In genomic region chr11:25704332-25705168, GRCm38 (mm10) we compare ENCODE assay signal across 22 mouse cellular contexts.
DNase-seq lines count a peak whose midpoint lies in the region; ATAC-seq and TF ChIP-seq lines count a peak whose summit lies in the region.
"Had no signal": no experiment of that assay in that cellular context is flagged by ENCODE, and none has a peak within 500 bp of the region (broad histone marks: within the 10 kb centered on the region; RNA-seq: fewer than 3 reads in every experiment).

No protein-coding gene starts in this region.

- H3K4me2 ChIP-seq in hindbrain, embryonic 12.5 days (replicated peaks): no peak overlapping the region
- no peak overlapping the region for H3K4me2 ChIP-seq in hindbrain, embryonic 11.5 days (replicated peaks; ENCODE audit: low read depth, low read length)
- H3K4me2 ChIP-seq in forebrain, embryonic 14.5 days (ENCODE audit: low read length): no peak overlapping the region
- no peak overlapping the region for H3K4me2 ChIP-seq in midbrain, postnatal 0 days (ENCODE audit: low read depth, low read length, poor library complexity, severe bottlenecking)
- H3K4me2 ChIP-seq: embryonic facial prominence, embryonic 15.5 days; heart, embryonic 11.5 days; liver, embryonic 12.5 days; lung, embryonic 15.5 days had no signal

- H3K27me3 ChIP-seq in hindbrain, embryonic 12.5 days: no peaks in the 10 kb centered on the region
- H3K27me3 ChIP-seq in hindbrain, embryonic 11.5 days (ENCODE audit: control insufficient read depth, insufficient read depth, low read length): no peaks in the 10 kb centered on the region
- H3K27me3 ChIP-seq in forebrain, embryonic 14.5 days (replicated peaks; ENCODE audit: control insufficient read depth, insufficient read depth, low read length): no peaks in the 10 kb centered on the region
- H3K27me3 ChIP-seq in midbrain, postnatal 0 days (ENCODE audit: insufficient read depth, low read length): no peaks in the 10 kb centered on the region
- H3K27me3 ChIP-seq: embryonic facial prominence, embryonic 15.5 days; liver, embryonic 12.5 days; lung, embryonic 15.5 days had no signal

- peak; percentile 35; the same call in 1 of the 2 replicates for ATAC-seq in hindbrain, embryonic 12.5 days (ENCODE audit: low FRiP score)
- ATAC-seq in hindbrain, embryonic 11.5 days (ENCODE audit: low FRiP score): no peak
- peak; percentile 59; the same call in 1 of the 2 replicates for ATAC-seq in forebrain, embryonic 14.5 days
- no peak for ATAC-seq in midbrain, postnatal 0 days (ENCODE audit: low FRiP score)
- ATAC-seq: activated CD4-positive, CD25-positive, alpha-beta regulatory T cell, adult 4 months; intestine, postnatal 0 days; liver, embryonic 12.5 days; Patski had no signal

- no peaks in the 10 kb centered on the region for H3K4me1 ChIP-seq in hindbrain, embryonic 12.5 days
- no peaks in the 10 kb centered on the region for H3K4me1 ChIP-seq in hindbrain, embryonic 11.5 days (replicated peaks; ENCODE audit: control insufficient read depth, insufficient read depth, low read length)
- H3K4me1 ChIP-seq in forebrain, embryonic 14.5 days (ENCODE audit: control insufficient read depth, insufficient read depth, low read length): peaks cover 6% of the 10 kb centered on the region; the same call in 1 of the 2 replicates
- H3K4me1 ChIP-seq in midbrain, postnatal 0 days (ENCODE audit: insufficient read depth, low read length): no peaks in the 10 kb centered on the region
- H3K4me1 ChIP-seq: embryonic facial prominence, embryonic 15.5 days; liver, embryonic 12.5 days; lung, embryonic 15.5 days had no signal

- H3K4me3 ChIP-seq in hindbrain, embryonic 12.5 days: no peak overlapping the region
- no peak overlapping the region for H3K4me3 ChIP-seq in hindbrain, embryonic 11.5 days (ENCODE audit: low read depth, low read length)
- no peak overlapping the region for H3K4me3 ChIP-seq in forebrain, embryonic 14.5 days (ENCODE audit: low read depth, low read length)
- H3K4me3 ChIP-seq in midbrain, postnatal 0 days (ENCODE audit: low read depth, low read length): no peak overlapping the region
- H3K4me3 ChIP-seq: embryonic facial prominence, embryonic 15.5 days; limb, embryonic 10.5 days; liver, embryonic 12.5 days; lung, embryonic 15.5 days had no signal

- H3K9me3 ChIP-seq in hindbrain, embryonic 12.5 days (replicated peaks): no peaks in the 10 kb centered on the region
- H3K9me3 ChIP-seq in hindbrain, embryonic 11.5 days (ENCODE audit: control insufficient read depth, low read length): no peaks in the 10 kb centered on the region
- H3K9me3 ChIP-seq in forebrain, embryonic 14.5 days (replicated peaks; ENCODE audit: control insufficient read depth, low read length): no peaks in the 10 kb centered on the region
- H3K9me3 ChIP-seq in midbrain, postnatal 0 days (ENCODE audit: low read length): no peaks in the 10 kb centered on the region
- H3K9me3 ChIP-seq: embryonic facial prominence, embryonic 15.5 days; limb, embryonic 10.5 days; liver, embryonic 12.5 days; lung, embryonic 15.5 days had no signal

- no peak for DNase-seq in hindbrain, embryonic 11.5 days (ENCODE audit: low spot score)
- peak; percentile 53 for DNase-seq in Muller cell, postnatal 12 days (ENCODE audit: inconsistent ontology term)
- DNase-seq in forebrain, embryonic 14.5 days (ENCODE audit: low spot score): peak; percentile 66
- peak; percentile 31 for DNase-seq in midbrain, postnatal 0 days (ENCODE audit: low spot score)
- DNase-seq in heart, adult 9 months (ENCODE audit: low spot score in 2 of 2): no peak
- no peak for DNase-seq in adrenal gland, postnatal 25 days
- no peak for DNase-seq in right cerebral cortex, postnatal 4 days
- DNase-seq: adrenal gland, postnatal 14 days; cerebellum, adult 9-11 months; embryo, embryonic 11 days; gastrocnemius, postnatal 36 days; right cerebral cortex, postnatal 25 days had no signal

- H3K36me3 ChIP-seq in hindbrain, embryonic 12.5 days: no peaks in the 10 kb centered on the region
- no peaks in the 10 kb centered on the region for H3K36me3 ChIP-seq in hindbrain, embryonic 11.5 days (ENCODE audit: control insufficient read depth, insufficient read depth, low read length)
- no peaks in the 10 kb centered on the region for H3K36me3 ChIP-seq in forebrain, embryonic 14.5 days (ENCODE audit: control insufficient read depth, insufficient read depth, low read length)
- H3K36me3 ChIP-seq in midbrain, postnatal 0 days (ENCODE audit: insufficient read depth, low read length): no peaks in the 10 kb centered on the region
- H3K36me3 ChIP-seq: embryonic facial prominence, embryonic 15.5 days; limb, embryonic 10.5 days; liver, embryonic 12.5 days; lung, embryonic 15.5 days had no signal

- TF ChIP-seq CTCF in midbrain, postnatal 0 days (IDR thresholded peaks at IDR 0.05): no peak

- H3K9ac ChIP-seq in hindbrain, embryonic 12.5 days: no peak overlapping the region
- H3K9ac ChIP-seq in hindbrain, embryonic 11.5 days (ENCODE audit: low read depth, low read length): no peak overlapping the region
- no peak overlapping the region for H3K9ac ChIP-seq in forebrain, embryonic 14.5 days (ENCODE audit: low read length)
- no peak overlapping the region for H3K9ac ChIP-seq in midbrain, postnatal 0 days (replicated peaks; ENCODE audit: low read length, poor library complexity, severe bottlenecking)
- H3K9ac ChIP-seq: embryonic facial prominence, embryonic 15.5 days; liver, embryonic 12.5 days; lung, embryonic 15.5 days had no signal

- 69% methylated on average over 11 of the region's 11 CpGs for WGBS in hindbrain, embryonic 12.5 days
- 74% methylated on average over 11 of the region's 11 CpGs for WGBS in hindbrain, embryonic 11.5 days
- 20% methylated on average over 11 of the region's 11 CpGs for WGBS in forebrain, embryonic 14.5 days
- 46% methylated on average over 11 of the region's 11 CpGs for WGBS in midbrain, postnatal 0 days

- H3K27ac ChIP-seq in hindbrain, embryonic 12.5 days: no peak overlapping the region
- no peak overlapping the region for H3K27ac ChIP-seq in hindbrain, embryonic 11.5 days (ENCODE audit: low read depth, low read length)
- peak overlapping the region; percentile 56; the same call in 1 of the 2 replicates for H3K27ac ChIP-seq in forebrain, embryonic 14.5 days (ENCODE audit: low read depth, low read length)
- H3K27ac ChIP-seq in midbrain, postnatal 0 days (ENCODE audit: low read depth, low read length): no peak overlapping the region
- H3K27ac ChIP-seq: embryonic facial prominence, embryonic 15.5 days; limb, embryonic 10.5 days; liver, embryonic 12.5 days; lung, embryonic 15.5 days; stomach, postnatal 0 days had no signal

Comparison
In these comparisons a context has a peak if more than half of its experiments do, and no peak if none do; other contexts are left out.
1. ATAC-seq: peak in hindbrain, embryonic 12.5 days (single experiment) and forebrain, embryonic 14.5 days (single experiment); none in hindbrain, embryonic 11.5 days (single experiment) and midbrain, postnatal 0 days (single experiment).
2. DNase-seq: peak in Muller cell, postnatal 12 days (single experiment), forebrain, embryonic 14.5 days (single experiment) and midbrain, postnatal 0 days (single experiment); none in hindbrain, embryonic 11.5 days (single experiment), heart, adult 9 months (0 of 2), adrenal gland, postnatal 25 days (single experiment) and right cerebral cortex, postnatal 4 days (single experiment).